Comparison of ENCODE assay signal across 8 mouse cellular contexts in genomic region chr15:11966367-11966766, GRCm38 (mm10). TPM values are rescaled to one million over a fixed set of nuclear protein-coding genes. Genes with fewer than 3 reads are reported as not detected.
DNase-seq lines count a peak whose midpoint lies in the region; ATAC-seq lines count a peak whose summit lies in the region.

No protein-coding gene starts in this region.

- H3K27ac ChIP-seq in heart, embryonic 11.5 days (ENCODE audit: low read depth, low read length), result no peak overlapping the region
- H3K27ac ChIP-seq in forebrain, embryonic 16.5 days (ENCODE audit: low read length), result no peak overlapping the region

- H3K4me2 ChIP-seq in heart, embryonic 11.5 days, result no peak overlapping the region
- no peak overlapping the region for H3K4me2 ChIP-seq in forebrain, embryonic 16.5 days (ENCODE audit: low read length)

- no peaks in the 10 kb centered on the region for H3K9me3 ChIP-seq in heart, embryonic 11.5 days (replicated peaks; ENCODE audit: control insufficient read depth, low read length)
- H3K9me3 ChIP-seq in forebrain, embryonic 16.5 days (ENCODE audit: control insufficient read depth, low read length), result no peaks in the 10 kb centered on the region

- H3K27me3 ChIP-seq in heart, embryonic 11.5 days (ENCODE audit: control insufficient read depth, insufficient read depth, low read length), result no peaks in the 10 kb centered on the region
- H3K27me3 ChIP-seq in forebrain, embryonic 16.5 days (replicated peaks; ENCODE audit: control insufficient read depth, insufficient read depth, low read length), result no peaks in the 10 kb centered on the region

- no peaks in the 10 kb centered on the region for H3K36me3 ChIP-seq in heart, embryonic 11.5 days (ENCODE audit: control insufficient read depth, insufficient read depth, low read length)
- H3K36me3 ChIP-seq in forebrain, embryonic 16.5 days (ENCODE audit: control insufficient read depth, insufficient read depth), result no peaks in the 10 kb centered on the region

- no peaks in the 10 kb centered on the region for H3K4me1 ChIP-seq in heart, embryonic 11.5 days (ENCODE audit: control insufficient read depth, insufficient read depth, low read length)
- no peaks in the 10 kb centered on the region for H3K4me1 ChIP-seq in forebrain, embryonic 16.5 days (replicated peaks; ENCODE audit: control insufficient read depth, insufficient read depth, low read length)

- H3K4me3 ChIP-seq in heart, embryonic 11.5 days (ENCODE audit: low read depth, low read length), result no peak overlapping the region
- no peak overlapping the region for H3K4me3 ChIP-seq in forebrain, embryonic 16.5 days (replicated peaks; ENCODE audit: low read length)

- no peak for ATAC-seq in heart, embryonic 11.5 days (replicated peaks; ENCODE audit: insufficient number of reproducible peaks, low FRiP score, low TSS enrichment)
- ATAC-seq in activated CD4-positive, CD25-positive, alpha-beta regulatory T cell, adult 4 months, result peak; percentile 66
- no peak for ATAC-seq in forebrain, embryonic 16.5 days

- WGBS in heart, embryonic 11.5 days (ENCODE audit: insufficient replicate concordance), result 7% methylated on average over 4 of the region's 4 CpGs
- 9% methylated on average over 4 of the region's 4 CpGs for WGBS in forebrain, embryonic 16.5 days

- H3K9ac ChIP-seq in heart, embryonic 11.5 days (ENCODE audit: low read depth, low read length), result no peak overlapping the region
- no peak overlapping the region for H3K9ac ChIP-seq in forebrain, embryonic 16.5 days (replicated peaks; ENCODE audit: low read depth, low read length)

- DNase-seq in heart, adult 11 months, result peak; percentile 37
- peak; percentile 48 for DNase-seq in ovary, postnatal 14 days (ENCODE audit: low spot score)
- no peak for DNase-seq in ovary, adult 18-20 months (ENCODE audit: low spot score)
- DNase-seq in heart, adult 8-10 months (ENCODE audit: low spot score), result peak; percentile 56
- DNase-seq in lung, postnatal 36 days, result peak; percentile 71

RNA-seq across cellular contexts. Expression of gene Sub1, which starts 30.4 kb away (rescaled TPM):
- polyA plus RNA-seq in heart, embryonic 11.5 days (2014; fragmentation: Nextera tagmentation; extraction: Ambion mirVana), result 635 and 657 TPM in 2 replicates
- 1,000 to 10,000 TPM in 1 of 2 experiments, 100 to 1,000 TPM in 1; 878 to 1,002 TPM for polyA plus RNA-seq in activated CD4-positive, CD25-positive, alpha-beta regulatory T cell, adult 4 months (2017; shearing (Covaris generic))
- 10 to 100 TPM; 68.9 to 91.2 (median 83.6) TPM for total RNA-seq in heart, adult 8-10 months (2022)
- polyA plus RNA-seq in forebrain, embryonic 16.5 days (2015; fragmentation: Nextera tagmentation; extraction: Ambion mirVana), result 463 and 464 TPM in 2 replicates

RNA-seq across cellular contexts. Expression of gene Npr3, which starts 59.3 kb away (rescaled TPM):
- polyA plus RNA-seq in heart, embryonic 11.5 days (2014; fragmentation: Nextera tagmentation; extraction: Ambion mirVana), result 15.7 and 16.0 TPM in 2 replicates
- polyA plus RNA-seq in activated CD4-positive, CD25-positive, alpha-beta regulatory T cell, adult 4 months (2017; shearing (Covaris generic)), result not detected
- total RNA-seq in heart, adult 8-10 months (2022), result 10 to 100 TPM; 26.1 to 39.5 (median 29.2) TPM
- 1.5 and 2.1 TPM in 2 replicates for polyA plus RNA-seq in forebrain, embryonic 16.5 days (2015; fragmentation: Nextera tagmentation; extraction: Ambion mirVana)
